Mouse (Mus musculus): ENCODE measurements around the gene Ctcf. TPM values are rescaled to one million over a fixed set of nuclear protein-coding genes. Genes with fewer than 3 reads are reported as not detected.

Ctcf gene
- polyA plus RNA-seq, 1 experiment, result 30.2 TPM

- no peak overlapping the region for H3K4me3 ChIP-seq (ENCODE audit: insufficient read depth, poor library complexity, severe bottlenecking)
Observed at GRCm38 (mm10) chr8:105712286-105712685, 75.9 kb downstream of the Ctcf start.

GRCm38 (mm10) chr8:105714139-105714538 lies 77.8 kb downstream of the Ctcf start:
- H3K79me2 ChIP-seq (ENCODE audit: control insufficient read depth, insufficient read depth), result no peaks in the 10 kb centered on the region
- no peaks in the 10 kb centered on the region for H3K36me3 ChIP-seq (ENCODE audit: control insufficient read depth, insufficient read depth)
- TF ChIP-seq CTCF (IDR thresholded peaks at IDR 0.05; ENCODE audit: control insufficient read depth, insufficient read depth, insufficient read length), result peak; percentile 47
- no peak for TF ChIP-seq USF1 (IDR thresholded peaks at IDR 0.05; ENCODE audit: low read depth)
- H3K79me3 ChIP-seq (ENCODE audit: low read depth), result no peaks in the 10 kb centered on the region
- H3K4me3 ChIP-seq (ENCODE audit: insufficient read depth, poor library complexity, severe bottlenecking), result no peak overlapping the region
- no peaks in the 10 kb centered on the region for H3K27me3 ChIP-seq (ENCODE audit: control insufficient read depth, insufficient read depth, insufficient read length)
- H3ac ChIP-seq (ENCODE audit: control insufficient read depth, insufficient read length, low read depth), result no peak overlapping the region

More at GRCm38 (mm10) chr8:105712286-105712685, 75.9 kb downstream of the Ctcf start:
- no peaks in the 10 kb centered on the region for H3K36me3 ChIP-seq (ENCODE audit: control insufficient read depth, insufficient read depth)
- H3K79me3 ChIP-seq (ENCODE audit: low read depth), result peaks cover 1% of the 10 kb centered on the region
- H3ac ChIP-seq (ENCODE audit: control insufficient read depth, insufficient read length, low read depth), result no peak overlapping the region
- H3K79me2 ChIP-seq (ENCODE audit: control insufficient read depth, insufficient read depth), result peaks cover 7% of the 10 kb centered on the region
- H3K27me3 ChIP-seq (ENCODE audit: control insufficient read depth, insufficient read depth, insufficient read length), result no peaks in the 10 kb centered on the region
- TF ChIP-seq CTCF (IDR thresholded peaks at IDR 0.05; ENCODE audit: control insufficient read depth, insufficient read depth, insufficient read length) (no peak), CEBPB (IDR thresholded peaks at IDR 0.05; ENCODE audit: low read depth) (no peak), FOSL1 (IDR thresholded peaks at IDR 0.05; ENCODE audit: insufficient read depth, low read length, poor library complexity, severe bottlenecking) (no peak), MYOD1 (IDR thresholded peaks at IDR 0.05; ENCODE audit: control insufficient read depth, insufficient read length, low read depth) (no peak), MYOG (IDR thresholded peaks at IDR 0.05; ENCODE audit: control insufficient read depth, extremely low read depth, insufficient read length) (no peak), MAX (IDR thresholded peaks at IDR 0.05) (no peak), USF1 (IDR thresholded peaks at IDR 0.05; ENCODE audit: low read depth) (no peak)

- Histone ChIP-seq H3K36me3 (ENCODE audit: control insufficient read depth, insufficient read depth) (no peaks in the 10 kb centered on the region), H3K27me3 (ENCODE audit: control insufficient read depth, insufficient read depth, insufficient read length) (no peaks in the 10 kb centered on the region)
Observed at GRCm38 (mm10) chr8:105715042-105715441, 78.7 kb downstream of the Ctcf start.

DNA sequence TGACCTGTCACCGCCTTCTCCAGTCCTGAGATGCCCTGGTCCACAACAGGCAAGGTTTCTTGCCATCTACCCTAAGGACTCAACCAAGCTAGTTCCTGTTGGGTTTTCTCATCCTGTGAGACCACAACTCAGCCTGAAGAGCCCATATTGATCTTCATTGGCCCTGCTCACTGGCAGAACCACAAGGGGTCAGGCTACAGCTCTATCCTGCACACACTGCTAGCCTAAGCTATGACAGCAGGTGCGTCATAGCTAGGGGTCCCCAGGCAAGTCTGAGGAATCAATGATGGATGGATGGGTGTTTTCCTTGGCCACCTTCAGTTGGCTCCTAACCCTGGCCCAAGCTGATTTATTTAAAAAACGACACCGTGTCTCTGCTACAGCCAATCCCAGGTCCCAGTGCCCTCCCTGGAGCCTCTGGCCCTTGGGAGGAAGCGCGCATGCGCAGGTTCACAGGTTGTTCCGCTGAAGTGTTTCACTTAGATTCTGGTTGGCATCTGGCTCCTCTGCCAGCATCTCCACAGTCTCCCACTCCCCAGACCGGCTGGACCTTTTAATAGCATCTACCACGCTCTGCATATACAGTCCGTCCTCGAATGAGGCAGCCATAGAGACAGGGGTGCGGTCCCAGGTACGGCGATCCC lies 80.1 kb downstream of the Ctcf start:
- H3K36me3 ChIP-seq (ENCODE audit: control insufficient read depth, insufficient read depth), result no peaks in the 10 kb centered on the region
- H3ac ChIP-seq (ENCODE audit: control insufficient read depth, insufficient read length, low read depth), result no peak overlapping the region
- TF ChIP-seq CTCF (IDR thresholded peaks at IDR 0.05; ENCODE audit: control insufficient read depth, insufficient read depth, insufficient read length), result no peak
- no peak for TF ChIP-seq CEBPB (IDR thresholded peaks at IDR 0.05; ENCODE audit: low read depth)
- H3K27me3 ChIP-seq (ENCODE audit: control insufficient read depth, insufficient read depth, insufficient read length), result no peaks in the 10 kb centered on the region
- no peaks in the 10 kb centered on the region for H3K79me3 ChIP-seq (ENCODE audit: low read depth)
- H3K4me3 ChIP-seq (ENCODE audit: insufficient read depth, poor library complexity, severe bottlenecking), result no peak overlapping the region
- H3K79me2 ChIP-seq (ENCODE audit: control insufficient read depth, insufficient read depth), result no peaks in the 10 kb centered on the region

More at GRCm38 (mm10) chr8:105715042-105715441, 78.7 kb downstream of the Ctcf start:
- no peak overlapping the region for H3ac ChIP-seq (ENCODE audit: control insufficient read depth, insufficient read length, low read depth)
- no peaks in the 10 kb centered on the region for H3K79me3 ChIP-seq (ENCODE audit: low read depth)
- TF ChIP-seq MAX (IDR thresholded peaks at IDR 0.05) (no peak), FOSL1 (IDR thresholded peaks at IDR 0.05; ENCODE audit: insufficient read depth, low read length, poor library complexity, severe bottlenecking) (no peak), MYOG (IDR thresholded peaks at IDR 0.05; ENCODE audit: control insufficient read depth, extremely low read depth, insufficient read length) (no peak), CEBPB (IDR thresholded peaks at IDR 0.05; ENCODE audit: low read depth) (no peak), CTCF (IDR thresholded peaks at IDR 0.05; ENCODE audit: control insufficient read depth, insufficient read depth, insufficient read length) (no peak), MYOD1 (IDR thresholded peaks at IDR 0.05; ENCODE audit: control insufficient read depth, insufficient read length, low read depth) (no peak), USF1 (IDR thresholded peaks at IDR 0.05; ENCODE audit: low read depth) (no peak)
- H3K4me3 ChIP-seq (ENCODE audit: insufficient read depth, poor library complexity, severe bottlenecking), result no peak overlapping the region
- no peaks in the 10 kb centered on the region for H3K79me2 ChIP-seq (ENCODE audit: control insufficient read depth, insufficient read depth)

DNA sequence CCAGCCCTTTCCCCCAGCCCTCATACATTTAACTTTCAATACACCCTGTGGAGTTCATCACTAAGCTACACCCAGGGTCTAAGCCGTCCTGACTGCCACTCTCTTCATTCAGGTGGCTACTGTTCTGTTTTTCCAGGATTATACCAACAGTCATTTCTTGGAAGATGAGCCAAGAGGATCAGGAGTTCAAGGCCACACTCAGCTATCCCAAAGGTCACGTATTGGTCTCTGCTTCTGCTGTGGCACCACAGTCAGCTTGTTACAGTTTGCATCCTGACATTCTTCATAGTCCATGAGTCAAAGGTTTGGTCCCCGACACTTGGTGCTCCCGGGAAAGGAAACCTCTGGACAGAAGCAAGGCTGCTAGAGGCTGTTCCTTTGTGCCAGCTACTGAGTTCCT lies 83.3 kb downstream of the Ctcf start:
- Histone ChIP-seq H3K36me3 (ENCODE audit: control insufficient read depth, insufficient read depth) (no peaks in the 10 kb centered on the region), H3K4me3 (ENCODE audit: insufficient read depth, poor library complexity, severe bottlenecking) (no peak overlapping the region), H3K27me3 (ENCODE audit: control insufficient read depth, insufficient read depth, insufficient read length) (no peaks in the 10 kb centered on the region), H3ac (ENCODE audit: control insufficient read depth, insufficient read length, low read depth) (no peak overlapping the region), H3K79me3 (ENCODE audit: low read depth) (no peaks in the 10 kb centered on the region), H3K79me2 (ENCODE audit: control insufficient read depth, insufficient read depth) (no peaks in the 10 kb centered on the region)
- no peak for TF ChIP-seq MYOG (IDR thresholded peaks at IDR 0.05; ENCODE audit: control insufficient read depth, extremely low read depth, insufficient read length)
- no peak for TF ChIP-seq CTCF (IDR thresholded peaks at IDR 0.05; ENCODE audit: control insufficient read depth, insufficient read depth, insufficient read length)
- TF ChIP-seq MYOD1 (IDR thresholded peaks at IDR 0.05; ENCODE audit: control insufficient read depth, insufficient read length, low read depth), result no peak
- no peak for TF ChIP-seq MAX (IDR thresholded peaks at IDR 0.05)
- TF ChIP-seq USF1 (IDR thresholded peaks at IDR 0.05; ENCODE audit: low read depth), result no peak
- TF ChIP-seq CEBPB (IDR thresholded peaks at IDR 0.05; ENCODE audit: low read depth), result no peak
- TF ChIP-seq FOSL1 (IDR thresholded peaks at IDR 0.05; ENCODE audit: insufficient read depth, low read length, poor library complexity, severe bottlenecking), result no peak

- Histone ChIP-seq H3ac (ENCODE audit: control insufficient read depth, insufficient read length, low read depth) (no peak overlapping the region), H3K36me3 (ENCODE audit: control insufficient read depth, insufficient read depth) (peaks cover 8% of the 10 kb centered on the region)
Observed at GRCm38 (mm10) chr8:105722861-105723260, 86.5 kb downstream of the Ctcf start.

More at GRCm38 (mm10) chr8:105722861-105723260, 86.5 kb downstream of the Ctcf start:
- TF ChIP-seq CEBPB (IDR thresholded peaks at IDR 0.05; ENCODE audit: low read depth) (no peak), MYOD1 (IDR thresholded peaks at IDR 0.05; ENCODE audit: control insufficient read depth, insufficient read length, low read depth) (no peak), CTCF (IDR thresholded peaks at IDR 0.05; ENCODE audit: control insufficient read depth, insufficient read depth, insufficient read length) (no peak), MYOG (IDR thresholded peaks at IDR 0.05; ENCODE audit: control insufficient read depth, extremely low read depth, insufficient read length) (no peak)
- Histone ChIP-seq H3K79me2 (ENCODE audit: control insufficient read depth, insufficient read depth) (no peaks in the 10 kb centered on the region), H3K27me3 (ENCODE audit: control insufficient read depth, insufficient read depth, insufficient read length) (no peaks in the 10 kb centered on the region), H3K4me3 (ENCODE audit: insufficient read depth, poor library complexity, severe bottlenecking) (no peak overlapping the region), H3K79me3 (ENCODE audit: low read depth) (no peaks in the 10 kb centered on the region)
